Mouse (Mus musculus) kidney, postnatal 14 days (tissue): ENCODE results near the gene Slc6a20a.

ENCODE experiments used
- DNase-seq: peaks from one replicate; pipeline ENCODE4 v3.0.0; 2022; ENCODE audit warnings: mixed read lengths

The Slc6a20a gene

DNA sequence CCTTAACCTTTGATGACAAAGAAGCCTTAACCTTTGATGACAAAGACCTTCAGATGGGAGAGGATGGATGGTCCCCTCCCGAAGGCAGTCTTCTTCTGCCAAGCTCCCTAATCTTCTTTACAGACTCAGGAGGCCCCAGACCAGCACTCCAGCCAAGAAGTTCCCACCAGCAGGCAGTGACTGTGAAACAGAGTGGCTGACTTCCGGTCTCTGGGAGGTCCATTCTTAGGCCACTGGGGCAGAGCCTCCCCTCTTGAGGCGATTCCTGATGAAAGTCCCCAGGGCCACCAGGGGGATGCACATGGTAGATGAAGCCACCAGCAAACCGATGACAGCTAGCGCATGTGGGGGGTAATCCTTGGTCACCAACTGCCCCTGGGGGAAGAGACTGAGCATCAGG, 41.9 kb downstream of the Slc6a20a start:
- no peak for DNase-seq

DNA sequence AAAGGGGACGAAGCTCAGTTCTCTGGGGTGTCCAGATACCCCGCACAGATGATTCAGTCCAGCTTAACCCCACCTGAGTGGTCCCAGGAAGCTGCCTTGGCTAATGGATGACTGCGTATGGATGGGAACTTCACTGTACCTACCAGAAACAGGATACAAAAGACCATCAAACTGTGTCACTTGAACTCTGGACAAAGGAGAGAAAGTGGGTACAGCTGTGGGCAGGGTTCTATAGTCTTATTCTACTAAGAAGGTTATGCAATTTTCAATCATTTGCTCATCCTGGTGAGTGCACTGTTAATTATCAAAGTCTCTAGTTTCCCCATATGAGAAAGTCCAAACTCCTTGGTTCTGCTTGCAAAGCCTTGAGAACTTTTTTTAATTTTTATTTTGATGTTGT, 45.7 kb downstream of the Slc6a20a start:
- DNase-seq: peak; percentile 33

DNA sequence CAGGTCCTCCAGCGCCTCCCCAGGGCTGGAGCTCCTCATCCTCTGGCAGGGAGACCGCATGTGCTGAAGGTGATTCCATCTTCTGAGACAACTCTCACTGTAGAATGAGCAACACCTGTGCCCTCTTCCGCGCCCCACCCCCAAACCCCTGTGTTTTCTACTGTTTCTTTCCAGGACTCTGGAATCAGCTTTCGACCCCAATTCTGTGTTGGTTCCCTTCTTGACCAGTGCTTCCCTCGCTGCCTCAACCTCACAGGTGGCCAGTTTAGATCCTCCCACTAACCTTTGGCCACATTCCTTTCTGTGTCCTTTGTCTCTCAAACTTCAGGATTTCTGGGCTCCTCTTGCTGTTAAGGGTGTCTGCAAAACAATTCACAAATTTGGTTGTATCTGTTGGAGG, 46.4 kb downstream of the Slc6a20a start, which contains the start of gene Slc6a20b:
Gene Slc6a20b, minus strand, starts transcription at position 285 of the 400 bp plus-strand sequence.
- peak; percentile 60 for DNase-seq

DNA sequence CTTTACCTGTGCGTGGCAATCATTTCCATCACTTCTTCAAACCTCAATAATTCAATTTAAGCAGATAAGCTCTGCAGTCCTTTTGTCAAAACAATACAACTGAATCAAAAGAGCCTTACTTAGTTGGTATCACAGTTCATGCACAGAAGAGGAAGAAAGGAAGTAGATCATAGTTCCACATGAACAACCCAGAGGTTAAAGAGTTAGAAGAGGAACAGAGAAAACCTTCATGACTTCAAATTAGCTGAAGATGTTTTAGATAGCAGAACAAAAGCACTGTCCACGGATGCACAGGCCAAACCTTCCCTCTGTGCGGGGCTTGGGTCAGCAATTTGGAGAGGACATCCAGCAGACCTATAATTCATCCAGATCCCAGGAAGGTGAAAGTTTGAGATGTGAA, 47.0 kb downstream of the Slc6a20a start:
- no peak for DNase-seq

DNA sequence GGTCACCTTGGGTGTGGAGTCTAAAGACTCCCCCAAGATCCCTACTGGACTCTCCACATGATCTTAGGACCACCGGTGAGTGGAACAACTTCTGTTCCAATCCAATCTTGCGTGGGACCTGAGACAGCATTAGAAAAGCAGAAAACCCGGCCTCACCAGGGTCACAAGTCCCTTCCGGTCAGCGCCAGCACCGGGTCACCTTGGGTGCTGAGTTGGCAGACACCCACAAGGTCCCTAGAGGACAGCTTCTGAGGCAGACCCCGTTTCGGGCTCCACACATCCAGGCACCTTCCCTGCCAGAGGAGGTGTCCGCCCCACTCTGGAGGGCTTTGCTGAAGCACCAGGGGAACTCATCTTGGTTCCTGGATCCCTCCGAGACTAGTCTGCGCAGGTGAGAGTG, 52.9 kb downstream of the Slc6a20a start:
- peak; percentile 34 for DNase-seq

DNA sequence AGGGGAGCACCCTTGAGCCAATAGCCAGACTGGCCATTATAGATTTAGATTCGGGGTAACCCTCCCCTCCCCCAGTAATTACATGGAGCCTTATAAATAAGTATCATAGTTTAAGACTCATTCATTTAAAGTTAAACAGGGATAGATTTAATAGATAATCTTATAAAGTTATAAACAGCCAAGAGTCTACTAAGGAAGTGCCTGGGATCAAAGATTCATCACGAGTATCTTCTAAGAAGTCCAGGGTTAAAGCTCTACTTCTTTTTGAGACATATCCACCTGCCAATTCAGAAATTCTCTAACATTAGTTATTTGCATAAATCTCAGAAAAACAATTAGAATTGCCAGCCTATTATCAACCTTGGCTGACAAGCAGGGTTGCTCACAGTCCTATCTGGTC, 53.9 kb downstream of the Slc6a20a start:
- no peak for DNase-seq

DNA sequence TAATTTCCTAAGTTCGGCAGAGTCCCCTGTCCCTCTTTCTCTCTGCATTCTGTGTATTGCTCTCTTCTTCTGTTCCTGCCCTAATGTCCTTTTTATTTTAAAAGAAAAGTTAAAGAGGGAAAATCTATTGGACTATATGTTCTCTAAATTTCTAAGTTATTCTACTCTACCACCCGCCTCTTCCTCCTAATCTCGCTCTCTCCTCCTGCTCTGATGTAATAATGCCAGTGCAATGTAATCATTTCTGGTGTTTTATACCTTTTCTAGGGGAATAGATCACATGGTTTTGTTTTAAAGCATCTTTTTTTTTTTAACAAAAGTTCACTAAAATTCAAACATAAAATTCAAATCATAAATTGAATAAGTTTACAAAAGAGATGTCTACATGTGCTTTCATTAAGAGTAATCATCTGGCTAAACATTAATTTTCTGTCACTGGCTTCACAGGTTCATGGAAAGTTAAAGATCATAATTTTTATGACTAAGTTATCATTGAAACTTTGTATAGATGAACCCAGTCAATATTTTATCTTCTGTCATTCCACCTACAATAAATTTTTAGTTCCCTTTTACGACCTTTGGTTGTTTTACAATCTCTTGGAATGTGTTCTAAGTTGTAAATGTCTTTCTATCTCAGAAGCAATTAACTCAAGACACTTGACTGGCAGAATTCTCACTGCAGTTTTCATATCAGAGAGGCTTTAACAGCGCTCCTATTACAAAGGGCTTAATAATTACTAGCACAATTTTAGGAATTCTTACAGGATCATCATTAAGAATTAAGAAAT, 58.2 kb downstream of the Slc6a20a start:
- no peak for DNase-seq

DNA sequence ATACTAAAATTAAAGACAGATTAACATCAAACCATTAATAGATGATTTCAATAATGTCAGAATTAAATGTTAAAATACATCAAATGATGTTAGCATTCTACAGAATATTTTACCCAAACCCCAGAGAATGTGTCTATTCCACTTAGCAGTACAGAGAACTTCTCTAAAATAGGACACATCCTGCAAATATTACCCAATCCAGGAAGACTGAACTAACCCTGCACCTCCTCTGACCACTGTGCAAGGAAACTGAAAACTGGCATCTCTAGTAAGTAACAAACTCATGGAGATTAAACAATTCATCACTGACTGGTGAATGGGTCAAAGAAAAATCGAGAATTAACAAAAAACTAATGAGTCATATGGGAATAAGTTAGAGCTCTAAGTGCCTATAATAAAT, 77.2 kb downstream of the Slc6a20a start:
- DNase-seq: no peak

DNA sequence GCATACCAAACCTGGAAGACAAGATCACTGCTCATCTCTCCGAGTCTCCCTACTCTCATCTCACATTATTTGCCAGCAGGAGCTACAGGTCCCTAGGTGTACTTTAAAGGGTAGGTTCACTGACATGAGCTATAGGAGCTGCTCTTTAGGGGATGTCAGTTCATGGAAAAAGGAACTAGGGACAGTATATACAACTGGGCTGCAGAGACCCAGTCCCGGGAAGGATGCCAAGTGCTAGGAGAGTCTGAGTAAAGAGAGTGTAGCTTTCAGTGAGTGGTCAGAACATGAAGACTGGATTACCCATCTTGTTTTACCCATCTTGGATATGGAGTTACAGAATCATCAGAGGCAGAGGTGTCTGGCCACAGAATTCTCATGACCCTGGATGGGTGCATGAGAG, 81.3 kb downstream of the Slc6a20a start:
- no peak for DNase-seq

DNA sequence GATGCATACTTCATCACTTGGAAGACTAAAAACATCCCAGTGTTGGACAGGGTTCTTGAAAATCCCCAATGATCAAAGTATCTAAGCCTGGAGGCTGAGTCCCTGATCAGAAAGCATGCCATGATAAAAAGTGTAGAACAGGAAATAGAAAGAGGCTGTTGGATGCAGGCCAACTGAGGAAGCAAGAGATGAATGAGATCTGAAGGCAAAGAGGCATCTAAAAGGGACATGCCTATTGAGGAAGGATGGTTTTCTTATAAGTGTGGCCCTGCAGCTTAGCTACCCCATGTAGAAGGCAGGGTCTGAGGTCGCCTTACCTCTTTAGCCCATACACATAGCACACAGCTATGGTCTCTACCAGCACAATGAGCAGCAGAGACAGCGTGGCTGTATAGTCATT, 81.8 kb downstream of the Slc6a20a start:
- no peak for DNase-seq

DNA sequence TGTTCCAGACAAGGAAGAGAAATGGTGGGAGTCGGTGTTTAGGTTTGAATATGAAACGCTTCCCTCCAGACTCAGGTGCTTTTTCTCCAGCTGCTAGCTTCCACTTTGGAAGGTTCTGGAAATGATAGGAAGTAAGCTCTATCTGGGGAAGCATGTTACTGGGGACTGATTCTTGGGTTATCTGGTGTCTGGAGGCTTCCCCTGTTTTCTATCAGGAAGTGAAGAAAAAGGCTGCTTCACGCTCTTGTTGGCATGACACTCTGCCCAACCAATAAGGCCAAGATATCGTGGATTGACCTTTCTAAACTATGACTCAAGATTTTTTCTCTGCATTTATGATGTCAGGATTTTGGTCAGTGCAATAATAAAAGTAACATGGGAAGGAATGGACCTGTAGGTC, 83.5 kb downstream of the Slc6a20a start:
- DNase-seq: no peak

DNA sequence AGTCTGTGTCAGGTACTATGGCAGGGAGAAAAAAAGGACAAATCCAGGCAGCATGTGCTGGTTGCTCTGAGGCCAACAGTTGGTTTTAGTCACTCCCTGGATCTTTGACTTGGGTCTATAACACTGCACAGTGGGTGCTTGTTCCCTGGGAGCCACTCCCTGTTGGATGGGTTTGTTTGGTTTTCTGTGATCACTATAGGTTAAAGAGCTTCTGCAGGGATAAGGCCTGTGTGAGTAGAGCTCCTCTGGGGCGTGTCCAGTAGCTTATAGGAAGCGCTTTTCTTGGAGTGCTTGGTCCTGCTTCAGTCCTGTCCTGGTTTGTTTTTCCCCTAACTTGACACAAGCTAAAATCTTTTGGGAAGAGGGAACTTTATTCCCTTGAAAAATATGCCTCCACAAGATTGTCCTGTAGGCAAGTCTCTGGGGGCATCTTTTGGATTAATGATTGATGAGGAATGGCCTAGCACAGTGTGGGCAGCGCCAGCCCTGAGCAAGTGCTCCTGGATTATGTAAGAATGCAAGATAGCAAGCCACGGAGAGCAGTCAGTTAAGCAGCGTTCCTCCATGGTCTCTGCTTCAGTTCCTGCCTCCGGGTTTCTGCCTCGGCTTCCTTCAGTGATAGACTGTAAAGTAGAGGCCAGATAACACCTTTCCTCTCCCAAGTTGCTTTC, 89.3 kb downstream of the Slc6a20a start:
- peak; percentile 64 for DNase-seq
